Mouse (Mus musculus) gastrocnemius, adult 2 months (tissue): ENCODE measurements around the gene Chrm5. TPM values are rescaled to one million over a fixed set of nuclear protein-coding genes. Genes with fewer than 3 reads are reported as not detected.

ENCODE experiments used
- DNase-seq: peaks from one replicate; pipeline ENCODE4 v3.0.0; 2022
- H3K27ac ChIP-seq: fragments of 200-600 bp; 2 replicates; pipeline ENCODE4 v1.8.1; 2022; ENCODE audit warnings: mild to moderate bottlenecking
- H3K4me3 ChIP-seq: fragments of 200-600 bp; 2 replicates; pipeline ENCODE4 v1.8.1; 2022; ENCODE audit warnings: mild to moderate bottlenecking, moderate library complexity
- CTCF ChIP-seq: fragments of 200-600 bp; IDR thresholded peaks from 2 replicates; pipeline ENCODE4 v1.8.1; 2022; ENCODE audit warnings: antibody characterized with exemption, mild to moderate bottlenecking, moderate library complexity
- intact Hi-C: fragments of 180-260 bp; cut with DNase I; formaldehyde crosslinking; loops from one replicate; pipeline ENCODE4 v1.15.1; 2025
- long read RNA-seq, 2 experiments: library from polyadenylated mRNA; stranded (forward); transcript quantifications; one replicate each; pipeline ENCODE4 v2.0.0; 2021
- total RNA-seq, 2 experiments: library from RNA; stranded (reverse); gene quantifications; 2 replicates each; pipeline ENCODE4 v1.2.3; 2021

Gene Chrm5
- total RNA-seq, result under 1 TPM in 1 of 2 experiments, not detected in 1; 0.20 TPM
- long read RNA-seq, experiment 1, result 0 reads
- long read RNA-seq, experiment 2, result 0 reads

DNA sequence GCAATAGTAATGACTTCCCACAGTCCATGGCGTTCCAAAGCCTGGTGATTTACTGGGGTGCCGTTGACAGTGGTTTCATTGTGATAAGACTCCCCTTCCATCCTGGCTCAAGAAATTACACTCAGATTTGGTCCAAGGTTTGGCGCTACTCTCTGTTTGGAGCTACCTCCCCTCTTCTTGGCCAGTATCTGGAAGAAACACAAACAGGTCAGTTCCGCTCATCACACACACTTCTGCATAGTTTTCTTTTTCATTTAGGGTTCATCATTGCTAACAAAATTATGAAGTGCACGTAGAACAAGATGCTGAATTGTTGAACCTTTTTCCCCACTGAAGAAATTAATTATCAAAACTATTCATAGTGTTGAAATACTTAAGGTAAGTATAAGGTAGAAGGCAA, at the start of gene Chrm5:
TSS of gene Chrm5 (minus strand) at position 101 of the 400 bp plus-strand sequence.
- intact Hi-C loops, result loop anchor here (1.0 to 5.0 kb wide), 2 partner anchors 101 to 218 kb away; partner anchors contain the start of genes Katnbl1 and Nop10
- TF ChIP-seq CTCF, result no peak
- Histone ChIP-seq H3K4me3 (no peak within 1 kb of the TSS), H3K27ac (no peak within 1 kb of the TSS)
- no peak for DNase-seq

DNA sequence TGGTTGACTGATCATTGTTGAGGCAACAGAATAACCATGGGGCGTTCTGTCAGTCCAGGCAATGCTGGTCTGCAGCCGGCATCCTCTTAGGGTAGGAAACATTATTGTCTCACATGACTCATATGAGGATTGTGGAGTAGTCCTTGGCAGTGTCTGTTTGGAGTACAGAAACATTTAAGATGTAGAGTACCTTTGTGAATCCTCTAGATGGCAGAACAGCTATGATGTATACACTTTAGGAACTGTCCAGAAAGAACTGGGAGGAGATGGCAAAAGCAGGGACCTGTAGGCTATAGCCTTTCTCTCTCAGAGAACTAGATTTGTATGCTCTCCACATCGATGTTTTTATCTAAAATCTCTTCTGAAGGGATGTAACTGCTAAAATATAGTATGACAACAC, 46.4 kb upstream of the Chrm5 start:
- intact Hi-C loops, result no loop called here
- H3K4me3 ChIP-seq, result no peak overlapping the region
- no peak overlapping the region for H3K27ac ChIP-seq
- no peak for DNase-seq
- TF ChIP-seq CTCF, result no peak

DNA sequence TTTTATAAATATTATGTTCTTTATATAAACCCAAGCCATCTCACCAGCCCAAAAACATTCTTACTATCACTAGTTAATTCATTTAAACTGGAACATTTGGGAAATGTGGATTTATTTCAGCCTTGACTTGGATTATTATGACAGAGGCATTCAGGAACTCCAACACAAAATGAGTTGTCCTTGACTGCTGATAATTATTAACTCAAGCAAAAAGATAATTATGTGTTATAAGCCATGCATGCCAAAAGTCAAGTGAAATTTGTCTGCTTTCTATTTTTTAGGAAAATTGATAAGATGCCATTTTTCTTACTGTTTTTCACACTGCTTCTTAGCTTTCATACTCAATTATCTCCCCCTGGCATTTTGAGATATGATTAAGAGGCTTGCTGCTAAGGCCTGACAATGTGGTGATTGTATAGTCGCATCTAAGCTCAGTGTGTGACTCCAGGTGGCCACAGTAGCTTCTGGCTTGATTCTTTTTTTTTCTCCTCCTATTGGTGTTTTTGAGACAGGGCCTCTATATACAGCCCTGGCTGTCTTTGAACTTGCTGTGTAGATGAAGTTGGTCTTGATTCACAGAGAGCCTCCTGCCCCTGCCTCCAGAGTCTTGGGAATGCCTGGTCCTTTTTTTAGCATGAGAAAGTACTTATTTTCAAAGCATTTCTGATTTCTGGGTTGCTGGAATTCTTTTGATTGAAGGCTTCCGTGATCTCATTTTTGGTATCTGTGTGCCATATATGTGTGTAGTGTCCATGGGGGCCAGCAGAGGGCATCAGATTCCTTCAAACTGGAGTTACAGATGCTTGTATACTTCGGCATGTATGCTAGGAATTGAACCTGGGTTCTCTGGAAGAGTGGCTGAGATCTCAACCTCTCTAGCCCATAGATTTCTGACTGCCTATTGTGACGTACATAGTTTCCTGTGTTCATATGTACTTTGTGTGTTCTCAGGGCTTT, 40.2 kb upstream of the Chrm5 start:
- intact Hi-C loops, result no loop called here

DNA sequence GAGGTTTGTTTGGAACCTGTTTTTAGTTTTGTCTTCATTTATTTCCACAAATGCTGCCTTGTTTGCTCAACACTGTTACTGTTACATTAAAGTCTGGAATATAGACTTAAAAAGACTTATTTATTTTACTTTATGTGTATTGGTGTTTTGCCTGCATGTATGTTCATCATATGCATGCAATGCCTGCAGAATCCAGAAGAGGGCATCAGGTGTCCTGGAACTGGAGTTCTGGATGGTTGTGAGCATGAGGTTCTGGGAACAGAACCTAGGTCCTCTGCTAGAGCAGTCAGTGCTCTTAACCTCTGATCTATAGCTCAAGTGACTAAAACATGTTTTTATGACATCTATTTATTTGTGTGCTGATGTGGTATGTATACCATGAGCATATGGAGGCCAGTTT, 38.0 kb upstream of the Chrm5 start:
- H3K4me3 ChIP-seq, result no peak overlapping the region
- H3K27ac ChIP-seq, result no peak overlapping the region
- DNase-seq, result no peak
- intact Hi-C loops, result no loop called here
- TF ChIP-seq CTCF, result peak; percentile 13; the same call in 1 of the 2 replicates

More for the DNA sequence above, 40.2 kb upstream of the Chrm5 start:
- no peak for DNase-seq
- Histone ChIP-seq H3K4me3 (no peak overlapping the region), H3K27ac (no peak overlapping the region)
- peak; percentile 12; the same call in 1 of the 2 replicates for TF ChIP-seq CTCF

DNA sequence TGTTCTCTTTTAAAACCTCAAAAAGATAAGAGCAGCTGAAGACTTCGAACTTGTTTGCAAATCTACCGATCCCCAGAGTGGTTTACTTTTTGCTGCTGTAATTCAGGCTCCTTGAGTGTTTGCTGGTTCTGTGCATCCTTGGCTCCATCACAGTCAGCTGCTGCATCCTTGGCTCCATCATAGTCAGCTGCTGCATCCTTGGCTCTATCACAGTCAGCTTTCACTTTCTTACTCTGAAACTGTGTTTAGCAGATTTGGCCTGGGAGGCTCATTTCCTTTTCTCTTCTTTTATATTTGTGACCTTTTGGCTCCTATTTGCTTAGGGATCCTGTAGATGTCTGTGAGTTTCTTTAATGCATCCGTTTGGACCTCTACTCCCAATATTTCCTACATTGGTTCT, 36.6 kb upstream of the Chrm5 start:
- Histone ChIP-seq H3K4me3 (no peak overlapping the region), H3K27ac (no peak overlapping the region)
- no peak for TF ChIP-seq CTCF
- no peak for DNase-seq
- intact Hi-C loops, result no loop called here

DNA sequence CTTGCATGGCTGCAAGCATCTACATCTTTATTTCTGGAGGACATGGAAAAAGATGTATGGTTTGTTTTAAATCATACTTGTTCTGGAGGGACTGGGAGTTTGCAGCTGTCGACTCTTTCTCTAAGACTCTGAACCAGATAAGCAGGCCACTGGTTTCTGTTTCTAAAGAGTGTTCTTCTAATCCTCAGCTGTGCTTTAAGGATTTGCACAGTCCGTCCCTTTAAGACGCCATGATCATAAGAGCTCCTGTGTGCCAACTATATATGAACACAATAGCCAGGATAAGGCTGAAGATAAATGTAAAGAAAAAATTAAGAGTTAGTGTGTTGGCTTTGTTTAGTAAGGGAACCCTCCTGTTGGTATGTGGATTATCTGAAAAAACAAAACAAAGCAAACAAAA, 36.2 kb upstream of the Chrm5 start:
- DNase-seq, result no peak
- no peak overlapping the region for H3K27ac ChIP-seq
- no peak for TF ChIP-seq CTCF
- H3K4me3 ChIP-seq, result no peak overlapping the region
- intact Hi-C loops, result no loop called here

DNA sequence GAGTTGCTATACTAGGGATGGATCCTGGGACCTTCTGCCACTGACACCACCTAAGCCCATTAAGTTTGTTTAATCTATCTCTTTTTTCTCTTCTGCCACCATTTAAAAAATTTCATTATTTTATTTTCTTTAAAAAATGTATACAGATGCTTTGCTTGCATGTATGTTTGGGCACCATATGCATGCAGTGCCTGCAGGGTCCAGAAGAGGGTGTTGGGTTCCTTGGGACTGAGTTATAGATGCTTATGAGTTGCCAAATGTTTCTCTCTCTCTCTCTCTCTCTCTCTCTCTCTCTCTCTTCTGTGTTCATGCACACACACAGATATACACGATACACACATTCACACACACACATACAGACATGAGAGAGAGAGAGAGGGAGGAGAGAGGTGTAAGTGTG, 32.5 kb upstream of the Chrm5 start:
- TF ChIP-seq CTCF, result no peak
- no peak overlapping the region for H3K4me3 ChIP-seq

DNA sequence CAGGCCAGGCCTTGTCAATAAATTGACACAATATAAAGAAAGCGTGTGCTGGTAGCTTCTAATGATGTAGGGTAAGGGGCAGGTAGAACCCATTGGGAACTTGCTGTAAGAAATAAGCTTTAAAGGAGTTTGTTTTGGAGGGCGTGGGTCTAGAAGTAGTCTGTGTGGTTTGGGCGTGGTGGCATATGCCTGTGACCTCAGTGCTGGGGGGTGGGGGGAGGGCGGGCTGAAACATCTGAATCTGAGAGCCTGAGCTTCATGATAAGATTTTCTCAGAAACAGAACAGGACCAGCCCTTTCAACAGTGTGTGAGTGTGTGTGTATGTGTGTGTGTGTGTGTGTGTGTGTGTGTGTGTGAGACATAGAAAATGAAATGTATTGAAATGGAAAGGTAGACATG, 29.6 kb upstream of the Chrm5 start:
- Histone ChIP-seq H3K27ac (no peak overlapping the region), H3K4me3 (no peak overlapping the region)
- intact Hi-C loops, result no loop called here
- DNase-seq, result no peak
- TF ChIP-seq CTCF, result no peak

More for the DNA sequence above, 32.5 kb upstream of the Chrm5 start:
- intact Hi-C loops, result no loop called here
- DNase-seq, result no peak
- no peak overlapping the region for H3K27ac ChIP-seq

DNA sequence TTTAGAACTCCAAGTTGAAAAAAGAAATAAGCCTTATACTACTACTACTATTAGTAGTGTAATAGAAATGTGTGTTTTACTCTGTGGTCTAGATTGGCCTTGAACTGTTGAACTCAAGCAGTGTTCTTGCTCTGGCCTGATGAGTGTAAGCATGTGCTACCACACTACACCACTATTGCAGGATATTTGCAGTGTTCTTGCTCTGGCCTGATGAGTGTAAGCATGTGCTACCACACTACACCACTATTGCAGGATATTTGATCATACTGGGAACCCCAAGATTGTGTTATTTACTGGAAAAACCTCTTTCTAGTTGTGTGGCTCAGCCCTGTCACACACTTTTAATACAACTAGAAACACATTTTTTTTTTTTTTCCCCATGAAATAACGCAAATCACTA, 26.9 kb upstream of the Chrm5 start:
- DNase-seq, result no peak
- no peak for TF ChIP-seq CTCF
- intact Hi-C loops, result no loop called here
- Histone ChIP-seq H3K27ac (no peak overlapping the region), H3K4me3 (no peak overlapping the region)

DNA sequence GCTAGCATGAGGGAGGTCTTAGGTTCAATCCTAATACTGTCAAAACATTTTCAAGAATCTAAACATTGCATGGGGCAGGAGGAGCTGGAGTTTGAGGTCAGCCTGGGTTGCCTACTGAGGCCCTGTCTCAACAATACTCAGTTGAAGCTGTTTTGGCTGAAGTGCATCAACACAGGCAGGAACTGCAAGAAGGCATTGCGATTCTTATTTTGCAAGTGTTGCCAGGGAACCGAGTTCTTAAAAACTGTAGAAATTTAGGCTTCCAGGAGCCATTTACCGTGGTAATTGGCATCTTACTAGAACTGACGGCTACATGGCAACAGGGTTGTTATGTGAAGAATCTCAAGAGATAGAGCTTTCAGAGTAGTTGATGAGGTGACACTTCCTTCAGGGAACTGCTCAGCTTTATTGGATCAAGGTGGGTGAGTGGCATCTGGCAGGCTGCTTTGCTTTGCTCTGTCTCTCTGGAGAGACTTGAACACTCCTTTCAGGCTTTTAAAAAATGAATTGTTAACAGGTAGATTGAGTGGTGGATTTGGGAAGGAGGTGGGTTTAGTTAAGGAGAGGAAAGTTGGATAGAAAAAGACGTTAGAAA, 26.4 kb upstream of the Chrm5 start:
- Histone ChIP-seq H3K27ac (no peak overlapping the region), H3K4me3 (no peak overlapping the region)
- TF ChIP-seq CTCF, result no peak
- intact Hi-C loops, result no loop called here
- DNase-seq, result no peak

DNA sequence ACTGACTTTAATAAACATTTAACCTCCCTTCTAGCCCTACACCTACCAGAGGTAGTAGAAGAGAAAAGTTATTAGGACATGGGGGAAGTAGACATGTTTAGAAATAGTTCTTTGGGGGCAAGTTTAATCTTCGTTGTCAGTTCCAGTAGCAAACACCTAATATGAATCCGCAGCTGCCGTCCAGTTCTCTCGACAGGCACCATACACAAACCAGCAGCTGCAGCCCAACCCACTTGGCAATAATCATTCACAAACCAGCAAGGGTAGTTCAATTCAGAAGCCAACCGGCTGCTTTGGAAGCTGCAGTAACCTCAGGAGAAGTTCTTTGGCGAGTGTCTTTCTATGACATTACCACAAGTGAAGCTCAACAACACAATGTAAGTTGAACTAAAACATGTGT, 23.4 kb upstream of the Chrm5 start:
- Histone ChIP-seq H3K27ac (peak overlapping the region; percentile 62; the same call in 1 of the 2 replicates), H3K4me3 (no peak overlapping the region)
- no peak for DNase-seq
- TF ChIP-seq CTCF, result no peak
- intact Hi-C loops, result loop anchor here (5.0 kb wide), 1 partner anchor 33 kb away; no protein-coding TSS in a partner anchor

DNA sequence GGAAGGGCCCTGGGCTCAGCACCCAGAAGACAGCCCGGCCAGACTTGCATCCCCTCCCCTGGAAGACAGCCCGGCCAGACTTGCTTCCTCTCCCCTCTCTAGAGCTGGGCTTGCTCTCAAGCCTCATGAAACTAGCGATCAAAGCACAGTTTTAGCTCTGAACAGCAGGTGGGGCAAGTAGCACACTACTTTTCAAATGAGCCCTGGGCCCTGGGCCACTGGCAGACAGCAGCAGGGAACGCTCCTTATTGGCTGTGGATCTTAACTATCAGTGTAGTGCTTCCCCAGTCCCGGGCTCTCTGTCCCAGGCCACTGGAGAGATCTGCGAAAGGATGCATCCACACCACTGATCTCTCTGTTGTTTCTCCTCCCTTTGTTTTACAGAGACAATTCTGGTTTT, 20.6 kb upstream of the Chrm5 start:
- TF ChIP-seq CTCF, result peak; percentile 77
- intact Hi-C loops, result loop anchor here (2.0 to 5.0 kb wide), 2 partner anchors 36 to 268 kb away; no protein-coding TSS in a partner anchor
- Histone ChIP-seq H3K4me3 (no peak overlapping the region), H3K27ac (peak overlapping the region; percentile 54)
- DNase-seq, result peak; percentile 88

DNA sequence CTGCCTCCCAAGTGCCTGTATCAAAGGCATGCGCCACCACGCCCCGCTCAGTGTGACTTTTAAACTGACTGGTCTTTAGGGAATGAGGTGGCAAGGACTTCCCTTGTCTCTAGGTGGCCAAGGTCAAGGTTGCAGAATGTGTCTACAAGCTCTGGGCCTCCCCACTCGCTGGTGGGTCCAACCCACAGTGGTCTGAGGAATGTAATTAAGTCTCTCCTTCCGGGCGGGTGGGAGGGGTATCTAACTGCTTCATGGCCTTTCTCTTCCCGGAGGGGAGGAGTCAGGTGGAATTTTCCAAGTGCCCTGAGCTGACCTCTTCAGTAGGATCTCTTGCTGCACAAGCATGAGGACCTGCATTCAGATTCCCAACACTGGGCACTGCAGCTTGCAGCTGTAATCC, 17.3 kb upstream of the Chrm5 start:
- no peak for DNase-seq
- Histone ChIP-seq H3K27ac (no peak overlapping the region), H3K4me3 (no peak overlapping the region)
- TF ChIP-seq CTCF, result no peak
- intact Hi-C loops, result no loop called here
